Mouse (Mus musculus): ENCODE results near the gene Cdc73.
"Not testable (repeated sequence)": the region's sequence is repeated elsewhere in the genome, so short reads cannot be mapped to it uniquely, and the experiment has no call there.

Cdc73 gene

DNA sequence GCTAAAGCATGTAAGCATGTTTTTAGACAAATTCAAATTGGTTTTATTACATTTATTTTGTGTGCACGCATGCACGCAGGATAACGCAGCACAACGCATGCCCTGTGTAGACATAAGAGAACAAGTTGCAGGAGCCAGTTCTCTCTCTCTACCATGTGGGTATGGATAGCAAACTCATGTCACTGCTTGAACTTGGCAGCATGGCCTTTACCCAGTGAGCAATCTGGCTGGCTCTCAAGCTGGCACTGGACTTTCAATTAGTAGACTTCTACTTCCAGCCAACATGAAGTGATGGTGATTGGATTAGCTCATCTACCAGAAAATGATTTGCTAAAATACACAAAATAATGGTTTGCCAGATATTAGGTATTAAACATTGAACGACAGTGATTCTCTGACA, 21.6 kb downstream of the Cdc73 start:
- DNase-seq (ENCODE audit: extremely low read depth, insufficient read length, low spot score), result no peak

DNA sequence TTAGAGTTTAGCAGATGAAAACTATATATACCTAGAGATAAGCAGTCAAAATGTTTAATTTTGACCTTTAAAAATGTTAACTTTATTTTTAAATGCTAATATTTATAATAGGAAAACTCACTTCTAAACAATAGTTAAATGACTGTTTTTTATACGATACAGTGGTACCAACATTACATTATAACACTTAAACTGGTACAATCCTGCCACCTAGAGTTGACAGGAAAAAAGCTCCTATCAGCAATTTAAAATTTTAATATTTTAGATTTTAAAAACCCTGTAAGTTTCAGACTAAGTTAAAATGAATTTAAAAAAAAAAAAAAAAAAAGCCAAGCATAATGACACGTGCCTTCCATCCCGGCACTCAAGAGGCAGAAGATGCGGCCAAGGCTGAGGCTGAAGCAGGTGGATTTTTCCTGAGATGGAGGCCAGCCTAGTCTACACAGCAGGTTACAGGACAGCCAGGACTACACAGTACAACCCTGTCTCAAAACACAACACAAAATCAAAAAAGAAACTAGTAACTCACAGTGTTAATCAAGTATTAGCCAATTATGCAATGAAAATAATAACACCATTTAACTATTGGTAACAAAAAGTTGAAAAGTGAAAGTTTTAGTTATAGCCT, 26.8 kb downstream of the Cdc73 start:
- DNase-seq (ENCODE audit: extremely low read depth, insufficient read length, low spot score), result no peak

DNA sequence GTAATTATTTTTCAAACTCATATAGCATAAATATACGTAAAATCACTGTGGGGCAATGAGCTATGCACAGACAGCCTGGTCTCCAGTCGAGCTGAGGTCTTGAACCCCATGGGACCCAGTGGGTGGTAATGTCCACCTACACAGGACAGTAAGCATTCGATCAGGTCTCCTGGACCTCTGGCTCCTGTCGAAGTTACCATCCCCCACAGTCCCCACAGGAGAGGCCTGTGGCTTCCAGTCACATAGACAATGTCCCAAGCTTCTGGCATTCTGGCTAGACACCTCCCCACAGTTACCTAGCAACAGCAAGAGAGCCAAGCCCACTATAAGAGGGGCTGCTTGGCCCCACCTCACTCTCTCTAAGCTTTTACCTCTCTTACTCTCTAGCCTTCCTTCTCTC, 37.9 kb downstream of the Cdc73 start:
- not testable (repeated sequence) for DNase-seq (ENCODE audit: extremely low read depth, insufficient read length, low spot score)

DNA sequence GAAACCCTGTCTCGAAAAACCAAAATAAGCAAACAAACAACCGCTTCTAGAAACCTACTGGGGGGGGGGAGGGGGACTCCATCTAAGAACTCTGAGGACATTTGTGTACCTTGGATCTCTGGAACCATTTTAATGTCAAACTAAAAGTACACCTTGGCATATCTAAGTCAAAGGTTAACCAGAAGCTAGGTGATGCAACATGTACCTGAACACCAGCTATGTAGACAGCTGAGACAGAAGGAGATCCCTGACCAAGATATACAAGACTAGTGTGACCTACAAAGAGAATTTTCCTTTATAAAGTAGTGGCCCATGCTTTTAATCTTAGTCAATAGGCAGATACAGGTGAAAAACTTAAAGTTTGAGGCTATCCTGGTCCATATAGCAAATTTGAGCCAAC, 39.5 kb downstream of the Cdc73 start:
- DNase-seq (ENCODE audit: extremely low read depth, insufficient read length, low spot score), result no peak

DNA sequence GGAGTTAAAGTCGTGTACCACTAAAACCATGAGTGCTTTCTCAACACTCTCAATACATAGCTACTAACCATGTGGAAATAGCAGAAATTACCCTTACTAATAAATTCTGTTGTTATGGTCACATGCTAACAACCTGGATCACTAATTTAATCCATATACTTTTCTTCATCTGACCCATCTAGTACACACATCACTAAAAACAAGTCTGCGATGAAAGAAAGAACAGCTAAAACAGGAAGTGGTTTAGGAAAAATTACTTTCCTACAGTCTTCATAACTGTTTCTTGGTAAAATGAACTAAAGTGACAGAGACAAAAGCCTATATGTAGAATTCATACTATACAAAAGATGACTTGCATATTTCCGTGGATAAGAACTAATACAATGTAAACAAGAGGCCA, 49.0 kb downstream of the Cdc73 start:
- no peak for DNase-seq (ENCODE audit: extremely low read depth, insufficient read length, low spot score)

DNA sequence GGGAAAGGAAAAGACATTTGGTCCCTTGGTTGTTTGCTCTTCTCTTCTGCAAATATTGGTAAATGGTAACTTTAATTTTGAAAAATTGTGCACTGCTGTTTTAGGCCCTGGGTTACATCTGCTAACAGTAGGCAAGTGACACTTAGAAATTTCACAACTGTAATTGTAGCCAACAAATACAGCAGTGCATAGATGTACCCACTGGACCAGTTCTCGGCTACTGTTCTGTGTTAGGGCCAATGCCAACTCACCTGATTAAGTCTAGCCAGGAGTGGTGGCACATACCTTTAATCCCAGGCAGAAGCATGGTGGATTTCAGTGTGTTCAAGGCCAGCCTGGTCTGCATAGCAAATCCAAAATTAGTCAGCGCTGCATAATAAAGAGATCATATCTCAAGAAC, 52.4 kb downstream of the Cdc73 start:
- no peak for DNase-seq (ENCODE audit: extremely low read depth, insufficient read length, low spot score)

DNA sequence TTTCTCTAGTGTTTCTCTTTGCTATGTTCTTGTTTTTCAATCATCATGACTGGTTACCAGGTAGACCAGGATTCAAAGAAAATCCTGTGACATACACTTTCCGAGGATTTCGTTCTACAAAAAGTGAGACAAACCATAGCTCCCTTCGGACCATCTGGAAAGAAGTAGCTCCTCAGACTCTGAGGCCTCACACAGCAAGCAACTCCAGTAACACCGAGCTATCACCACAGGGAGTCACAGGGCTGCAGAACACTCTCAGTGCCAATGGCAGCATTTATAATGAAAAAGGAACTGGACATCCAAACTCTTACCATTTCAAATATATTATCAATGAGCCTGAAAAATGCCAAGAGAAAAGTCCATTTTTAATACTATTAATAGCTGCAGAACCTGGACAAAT, 56.5 kb downstream of the Cdc73 start:
- DNase-seq (ENCODE audit: extremely low read depth, insufficient read length, low spot score), result no peak

DNA sequence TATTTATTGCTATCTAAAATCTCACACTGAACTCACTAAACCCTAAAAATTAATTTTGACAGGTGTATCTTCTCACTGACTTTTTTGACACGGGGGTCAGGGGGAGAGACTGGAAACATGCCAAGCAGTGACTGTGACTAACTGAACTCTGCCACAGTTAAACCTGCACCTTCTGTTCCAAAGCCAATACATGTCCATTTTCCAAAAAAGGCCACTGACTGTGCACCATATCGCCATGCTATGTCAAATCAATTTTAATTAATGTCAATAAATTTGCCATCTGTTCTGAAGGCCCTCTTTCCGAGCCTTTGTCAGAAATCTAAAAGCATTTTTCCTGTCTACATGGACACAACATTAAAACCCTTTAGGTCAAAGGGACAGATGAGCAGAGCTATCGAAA, 57.3 kb downstream of the Cdc73 start:
- no peak for DNase-seq (ENCODE audit: extremely low read depth, insufficient read length, low spot score)

DNA sequence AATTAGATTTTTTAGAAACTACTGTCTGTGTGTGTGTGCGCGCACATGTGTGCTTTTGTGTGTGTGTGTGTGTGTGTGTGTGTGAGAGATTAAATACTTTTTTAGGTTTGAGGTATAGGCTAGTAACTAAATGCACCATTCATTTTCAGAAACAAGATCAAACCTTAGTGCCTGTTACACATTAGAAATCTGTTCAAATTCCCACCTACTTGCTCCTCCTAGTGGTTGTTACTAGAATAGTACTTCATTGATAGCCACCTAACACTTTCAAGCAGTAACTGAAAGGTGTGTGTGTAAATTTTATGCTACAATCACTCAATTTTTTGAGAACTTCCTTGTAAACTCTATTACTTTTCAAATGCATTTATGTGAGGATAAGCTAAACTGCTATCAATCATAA, 58.5 kb downstream of the Cdc73 start:
- DNase-seq (ENCODE audit: extremely low read depth, insufficient read length, low spot score), result no peak

DNA sequence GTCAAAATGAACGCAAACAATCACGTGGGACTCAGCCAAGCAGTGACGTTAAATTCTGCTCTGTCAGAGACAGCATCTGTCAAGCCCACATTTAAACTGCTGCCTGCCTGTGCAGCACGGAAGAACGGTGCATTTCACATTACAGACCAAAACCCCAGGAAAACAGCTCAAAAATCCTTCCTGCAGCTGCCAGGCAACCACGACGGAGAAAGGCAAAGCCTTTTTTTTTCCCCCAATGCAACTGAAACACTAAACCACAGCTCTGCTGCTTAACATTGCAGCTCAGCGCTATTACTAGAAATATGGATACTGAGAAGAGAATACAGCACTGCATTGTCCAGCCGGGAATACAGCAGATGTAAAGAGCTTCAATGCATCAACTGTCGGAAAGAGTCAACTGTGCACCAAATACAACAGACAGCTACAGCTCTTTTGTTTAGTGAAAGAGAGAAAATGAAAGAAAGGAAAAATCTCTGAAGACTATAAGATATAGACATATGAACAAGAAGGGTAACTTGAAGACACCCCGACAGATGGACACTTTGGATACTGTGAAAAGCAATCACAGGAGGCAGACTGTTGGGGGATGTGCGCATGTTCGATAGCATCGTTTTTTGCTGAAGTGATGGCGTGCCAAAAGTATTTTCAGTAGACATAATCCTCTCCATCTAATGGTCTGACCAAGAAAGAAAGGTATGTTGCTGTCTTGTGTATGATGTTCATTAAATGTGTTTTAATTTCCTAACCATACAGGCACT, 61.9 kb downstream of the Cdc73 start, which contains the start of gene B3galt2:
Gene B3galt2 (plus strand): TSS at position 15 of the 758 bp plus-strand sequence.
- DNase-seq (ENCODE audit: extremely low read depth, insufficient read length, low spot score), result no peak

DNA sequence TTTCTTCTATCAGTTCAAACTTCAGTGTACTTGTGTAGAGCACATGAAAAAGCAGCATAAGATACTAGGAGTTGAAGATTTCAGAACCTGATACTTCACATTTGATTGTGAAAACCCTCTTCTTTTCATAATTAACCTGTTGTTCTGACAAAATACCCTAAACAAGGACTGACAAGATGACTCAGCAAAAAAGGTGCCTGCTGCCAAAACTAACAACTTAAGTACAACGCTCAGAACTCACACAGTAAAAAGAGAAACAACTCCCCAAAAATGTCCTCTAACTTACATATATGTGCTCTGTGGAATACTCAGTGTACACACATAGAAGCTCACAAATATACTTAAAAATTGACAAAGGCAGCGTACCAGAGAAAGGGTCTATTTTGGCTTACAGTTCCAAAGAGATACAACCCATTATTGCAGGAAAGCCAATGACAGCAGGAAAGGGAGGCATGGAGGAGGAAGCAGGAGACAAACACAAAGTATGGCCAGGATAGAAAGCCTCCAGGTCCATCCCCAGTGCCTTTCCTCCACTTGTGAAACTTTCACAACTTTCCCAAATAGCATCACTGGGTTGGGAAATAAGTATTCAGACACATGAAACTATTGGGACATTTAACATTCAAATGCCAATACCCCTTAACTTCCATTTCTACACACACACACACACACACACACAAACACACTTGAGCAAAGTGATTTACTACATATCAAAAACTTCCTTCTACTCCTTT, 69.7 kb downstream of the Cdc73 start:
- DNase-seq (ENCODE audit: extremely low read depth, insufficient read length, low spot score), result no peak

DNA sequence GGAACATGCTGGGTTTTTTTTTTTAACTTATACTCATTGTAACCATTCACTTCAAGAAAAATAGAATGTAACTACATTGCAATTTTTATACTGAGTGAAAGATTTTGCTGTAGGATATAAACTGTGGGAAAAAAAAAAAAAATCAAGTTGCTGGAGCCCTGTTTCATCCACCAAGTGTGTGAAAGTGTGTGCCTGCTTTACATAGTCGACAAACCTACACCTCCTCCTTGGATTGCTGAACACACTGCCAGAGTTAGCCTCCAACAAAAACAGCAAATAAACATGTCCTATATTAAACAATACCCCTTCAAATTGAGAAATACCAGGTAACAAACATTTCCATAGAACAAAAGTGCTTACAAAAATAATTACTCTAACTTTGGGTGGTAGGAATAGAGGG, 70.3 kb downstream of the Cdc73 start:
- no peak for DNase-seq (ENCODE audit: extremely low read depth, insufficient read length, low spot score)

DNA sequence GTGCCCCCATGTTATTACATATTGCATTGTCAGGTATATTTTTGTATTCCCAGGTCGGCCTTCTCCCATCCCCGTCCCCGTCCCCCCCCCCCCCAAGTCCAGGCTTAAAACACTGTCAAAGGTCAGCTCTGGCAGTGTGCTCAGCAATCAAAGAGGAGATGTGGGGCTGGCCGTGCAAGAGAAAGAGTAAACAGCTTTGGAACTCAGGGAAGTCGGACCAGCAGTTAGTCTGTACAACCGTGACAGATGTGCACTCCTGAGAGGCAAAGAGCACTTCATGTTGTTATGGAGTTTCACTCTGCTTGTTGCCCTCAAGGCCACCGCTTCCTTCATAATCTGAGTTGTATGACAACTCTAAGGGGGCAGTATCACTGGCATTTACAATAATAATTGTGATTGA, 71.4 kb downstream of the Cdc73 start:
- no peak for DNase-seq (ENCODE audit: extremely low read depth, insufficient read length, low spot score)

DNA sequence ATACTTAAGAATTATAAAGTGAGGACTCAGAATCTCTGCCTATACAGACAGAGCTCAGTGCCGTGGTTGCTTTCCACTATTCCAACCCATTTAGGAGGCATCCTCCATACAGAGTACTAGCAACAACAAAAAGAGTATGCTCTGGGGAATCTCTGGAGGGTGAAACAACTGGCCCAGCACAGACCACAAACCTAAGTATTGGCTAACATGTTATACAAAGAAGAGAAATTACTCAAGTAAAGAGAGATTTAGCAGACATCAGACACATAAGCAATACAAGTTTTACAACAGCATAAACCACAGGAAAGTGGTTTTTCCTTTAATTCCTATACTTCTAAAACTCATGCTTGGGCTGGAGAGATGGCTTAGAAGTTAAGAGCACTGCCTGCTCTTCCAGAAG, 80.1 kb downstream of the Cdc73 start:
- DNase-seq (ENCODE audit: extremely low read depth, insufficient read length, low spot score), result no peak

DNA sequence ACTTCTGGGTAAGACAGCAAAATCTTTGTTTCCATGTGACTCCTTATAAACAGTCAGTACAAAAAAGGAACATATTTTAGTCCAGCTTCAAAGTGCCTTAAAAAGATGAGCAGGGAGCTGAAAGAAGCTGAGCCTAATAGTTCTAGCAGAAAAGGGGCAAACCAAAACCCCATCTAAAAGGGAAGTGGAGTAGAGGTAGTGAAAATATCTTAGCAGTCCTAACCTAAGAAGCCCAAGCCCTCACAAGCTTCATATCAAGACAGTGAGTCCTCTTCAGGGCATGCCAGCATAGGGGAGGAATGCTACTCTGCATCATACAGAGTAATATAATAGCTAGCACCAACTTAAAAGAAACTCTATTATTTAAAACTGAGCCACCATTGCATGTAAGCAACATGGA, 80.8 kb downstream of the Cdc73 start:
- DNase-seq (ENCODE audit: extremely low read depth, insufficient read length, low spot score), result no peak

DNA sequence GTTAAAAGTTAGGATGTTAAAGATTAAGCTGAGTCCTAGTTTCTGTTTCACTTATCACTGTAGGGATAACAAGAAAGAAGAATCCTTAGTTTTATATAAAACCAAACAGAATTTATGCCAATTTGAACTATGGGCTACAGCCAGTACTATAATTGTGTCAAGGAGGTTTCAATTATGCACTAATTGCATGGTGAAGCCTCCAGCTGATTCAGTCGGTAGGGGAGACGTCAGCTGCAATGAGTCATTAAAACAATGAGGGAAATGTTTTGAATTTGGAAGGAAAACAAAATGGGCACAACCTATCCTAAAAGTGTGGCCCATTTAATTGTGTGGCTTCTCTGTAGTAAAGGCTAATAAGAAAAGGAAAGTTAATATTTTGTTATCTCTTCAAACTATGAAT, 82.9 kb downstream of the Cdc73 start:
- no peak for DNase-seq (ENCODE audit: extremely low read depth, insufficient read length, low spot score)

DNA sequence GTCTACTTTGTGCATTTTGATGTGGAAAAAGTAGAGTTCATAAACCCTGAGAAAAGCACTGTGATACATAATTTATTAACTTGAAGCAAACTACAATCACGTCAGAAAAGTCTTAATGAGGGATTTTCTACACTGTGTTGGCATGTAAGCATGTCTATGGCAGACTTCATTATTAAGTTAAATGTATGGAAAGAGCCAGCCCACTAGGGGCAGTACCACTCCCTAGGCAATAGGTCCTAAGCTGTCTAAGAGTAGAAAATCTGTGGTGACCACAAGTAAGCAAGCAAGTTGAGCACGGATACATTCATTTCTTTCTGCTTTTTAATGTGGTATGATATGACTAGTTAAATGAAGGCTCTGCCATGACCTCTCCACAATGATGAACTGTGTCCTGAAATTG, 89.8 kb downstream of the Cdc73 start:
- no peak for DNase-seq (ENCODE audit: extremely low read depth, insufficient read length, low spot score)

DNA sequence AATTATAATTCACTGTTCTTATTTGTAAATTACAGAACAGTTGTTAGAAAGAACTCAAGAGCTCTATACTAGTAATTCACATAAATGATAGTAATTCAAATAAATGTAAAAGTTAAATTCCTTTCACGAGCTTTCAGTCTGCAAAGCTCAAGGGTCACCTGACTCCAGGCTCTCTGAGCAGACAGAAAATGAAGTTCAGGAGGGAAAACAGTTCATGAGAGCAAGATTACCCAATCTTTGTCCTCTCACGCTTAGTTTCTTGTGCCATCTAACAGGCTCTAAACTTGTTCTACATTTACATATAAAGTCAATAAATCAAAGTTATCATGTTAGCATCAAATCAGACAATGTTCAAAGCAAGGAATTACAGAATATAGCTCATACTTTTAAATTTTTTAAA, 93.8 kb downstream of the Cdc73 start:
- DNase-seq (ENCODE audit: extremely low read depth, insufficient read length, low spot score), result no peak

DNA sequence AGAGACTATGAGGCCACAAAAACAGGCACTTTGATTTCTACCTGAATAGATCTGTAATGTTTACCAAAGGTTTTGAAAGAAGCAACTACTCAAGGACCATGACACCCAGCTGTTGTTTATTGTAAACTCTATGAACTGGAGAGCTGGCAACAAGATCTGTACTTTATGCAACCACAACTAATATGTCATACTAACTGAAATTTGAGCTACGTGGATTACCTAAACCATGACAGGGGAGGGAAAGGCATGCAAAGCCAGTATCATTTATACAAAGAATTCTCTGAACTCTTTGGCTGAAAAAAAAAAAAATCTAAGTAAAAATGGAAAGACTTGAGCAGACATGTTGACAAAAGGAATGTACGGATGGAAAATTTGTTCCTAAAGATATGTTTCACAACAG, 105.8 kb downstream of the Cdc73 start:
- DNase-seq (ENCODE audit: extremely low read depth, insufficient read length, low spot score), result no peak

DNA sequence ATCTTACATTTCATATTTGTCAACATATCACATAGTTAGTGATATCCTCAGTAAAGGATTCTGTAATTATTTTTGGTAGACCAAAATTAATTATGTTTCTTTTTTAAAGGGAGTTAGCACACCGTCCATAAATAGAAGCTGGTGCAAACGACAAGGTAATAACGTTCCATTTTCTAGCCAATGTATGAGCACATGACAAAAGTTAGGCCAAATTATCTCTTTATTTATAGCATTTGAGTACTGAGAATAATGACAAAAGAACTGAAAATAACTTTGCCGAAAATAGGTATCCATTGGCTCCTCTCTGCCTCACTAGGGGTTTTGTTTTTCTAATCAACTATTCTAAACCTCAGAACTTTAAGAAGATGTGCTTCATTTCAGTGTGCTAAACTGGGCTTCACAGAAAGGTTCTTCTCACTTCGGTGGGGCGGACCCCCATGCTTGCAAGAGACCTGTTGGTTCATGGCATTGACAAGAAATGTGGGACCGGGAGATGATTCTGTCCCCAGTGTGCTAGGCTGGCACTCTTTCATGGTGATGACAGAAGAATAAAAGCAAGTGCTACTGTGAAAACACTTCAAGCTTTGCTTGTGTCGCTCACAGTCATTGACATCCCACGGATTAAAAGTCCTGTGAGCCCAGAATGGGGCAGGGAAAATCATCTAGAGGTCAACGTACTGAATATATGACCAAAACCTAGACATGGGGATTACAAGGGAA, 125.7 kb downstream of the Cdc73 start:
- DNase-seq (ENCODE audit: extremely low read depth, insufficient read length, low spot score), result no peak

DNA sequence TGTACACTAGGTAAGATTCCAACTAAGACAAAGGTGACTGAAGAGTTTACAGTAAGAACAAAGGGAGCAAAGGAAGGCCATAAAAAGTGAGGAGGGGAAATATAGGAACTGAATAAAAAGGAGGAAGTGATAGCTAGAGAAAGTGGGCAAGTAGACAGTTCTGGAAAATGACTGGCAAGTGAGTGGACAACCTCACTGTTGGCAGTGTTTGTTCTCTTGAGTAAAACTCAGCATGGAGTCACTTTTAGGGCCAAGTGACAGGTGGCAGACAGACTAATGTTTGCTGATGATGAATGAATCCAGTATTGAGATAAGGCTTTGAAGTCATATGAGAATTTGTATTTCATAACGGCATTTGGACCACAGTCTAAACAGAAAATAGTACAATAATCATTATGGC, 144.5 kb downstream of the Cdc73 start:
- no peak for DNase-seq (ENCODE audit: extremely low read depth, insufficient read length, low spot score)
